Mouse (Mus musculus) neural tube, embryonic 11.5 days (tissue): ENCODE results near the gene Dnaja2. TPM values are rescaled to one million over a fixed set of nuclear protein-coding genes. Genes with fewer than 3 reads are reported as not detected.
A peak's percentile ranks its signal among the peaks of the same experiment; 100 is the strongest.

ENCODE experiments used
- ATAC-seq: fragments of 200-750 bp; cut with Nextera tagmentation; 2 replicates; pipeline ENCODE4 v1.8.0; 2017; ENCODE audit warnings: moderate number of reproducible peaks, mild to moderate bottlenecking, moderate TSS enrichment, moderate library complexity; ENCODE audit not compliant: insufficient read depth, low FRiP score, low TSS enrichment
- DNase-seq: peaks from one replicate; pipeline ENCODE4 v3.0.0-alpha.2; 2015; ENCODE audit warnings: low spot score
- H3K27ac ChIP-seq: fragments of 300-500 bp; sonication (generic); 2 replicates; pipeline ENCODE4 v1.5.1; 2014; ENCODE audit warnings: low read depth, mild to moderate bottlenecking, low read length
- H3K27me3 ChIP-seq: fragments of 300-500 bp; sonication (generic); 2 replicates; pipeline ENCODE4 v1.6.1; 2014; ENCODE audit warnings: mild to moderate bottlenecking, low read length, mixed read lengths; ENCODE audit not compliant: control insufficient read depth, insufficient read depth
- H3K36me3 ChIP-seq: fragments of 300-500 bp; sonication (generic); 2 replicates; pipeline ENCODE4 v1.6.1; 2014; ENCODE audit warnings: mild to moderate bottlenecking, low read length, moderate library complexity, mixed read lengths; ENCODE audit not compliant: control insufficient read depth, insufficient read depth
- H3K4me1 ChIP-seq: fragments of 300-500 bp; sonication (generic); 2 replicates; pipeline ENCODE4 v1.6.1; 2014; ENCODE audit warnings: low read length, mixed read lengths; ENCODE audit not compliant: control insufficient read depth, insufficient read depth
- H3K4me2 ChIP-seq: fragments of 300-500 bp; sonication (generic); 2 replicates; pipeline ENCODE4 v1.6.1; 2014; ENCODE audit warnings: low read depth, mild to moderate bottlenecking, moderate library complexity
- H3K4me3 ChIP-seq: fragments of 300-500 bp; sonication (generic); 2 replicates; pipeline ENCODE4 v1.5.1; 2014; ENCODE audit warnings: low read depth, low read length
- H3K9ac ChIP-seq: fragments of 300-500 bp; sonication (generic); 2 replicates; pipeline ENCODE4 v1.6.1; 2014; ENCODE audit warnings: mild to moderate bottlenecking, low read length
- H3K9me3 ChIP-seq: fragments of 300-500 bp; sonication (generic); 2 replicates; pipeline ENCODE4 v1.6.1; 2016; ENCODE audit warnings: low read length; ENCODE audit not compliant: control insufficient read depth
- WGBS: fragments of 180-500 bp; shearing (Covaris S2); extraction: QIAGEN DNeasy Blood & Tissue Kit; methylation state at CpG from one replicate; pipeline ENCODE4 v1.1.7; 2014; 5-methylcytosine and 5-hydroxymethylcytosine counted together
- polyA plus RNA-seq: library from polyadenylated mRNA; unstranded; fragments of >200 nt; fragmentation: Nextera tagmentation; extraction: Ambion mirVana; gene quantifications from 2 replicates; pipeline ENCODE4 v1.2.1, GENCODE M21; 2014

Dnaja2 gene
- polyA plus RNA-seq, 1 experiment from 2014 or later: 212 TPM

DNA sequence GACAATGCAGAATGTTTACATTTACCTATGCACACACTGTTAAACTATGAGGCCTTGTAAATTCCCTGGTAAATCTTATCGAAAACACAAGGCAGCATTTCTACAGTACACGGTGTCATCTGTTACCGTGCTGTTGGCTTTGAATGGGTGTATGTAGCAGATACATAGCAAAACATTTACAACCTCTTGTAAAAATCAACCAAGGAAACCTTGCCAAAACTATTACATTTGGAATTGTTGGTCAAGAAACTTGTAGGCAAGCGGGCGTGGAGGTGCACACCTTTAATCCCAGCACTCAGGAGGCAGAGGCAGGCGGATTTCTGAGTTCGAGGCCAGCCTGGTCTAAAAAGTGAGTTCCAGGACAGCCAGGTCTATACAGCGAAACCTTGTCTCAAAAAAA is 8.2 kb upstream of the Dnaja2 start:
- no peak for ATAC-seq
- 96% methylated on average over 8 of the region's 8 CpGs for WGBS

DNA sequence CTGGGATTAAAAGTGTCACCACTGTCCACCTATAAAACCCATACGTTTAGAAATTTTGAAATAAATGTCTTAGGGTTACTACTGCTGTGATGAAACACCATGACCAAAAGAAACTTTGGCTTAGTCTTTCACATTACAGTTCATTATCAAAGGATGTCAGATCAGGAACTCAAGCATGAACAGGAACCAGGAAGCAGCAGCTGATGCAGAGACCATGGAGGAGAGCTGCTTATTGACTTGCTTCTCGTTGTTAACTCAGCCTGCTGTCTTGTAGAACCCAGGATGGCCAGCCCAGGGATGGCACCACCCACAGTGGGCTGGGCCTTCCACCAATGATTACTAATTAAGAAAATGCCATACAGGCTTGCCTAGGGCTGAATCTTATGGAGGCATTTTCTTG is 4.8 kb upstream of the Dnaja2 start:
- H3K27me3 ChIP-seq: no peaks in the 10 kb centered on the region
- 0 out of 2 replicates have a peak, but pooled peaks cover 3% of the 10 kb centered on the region for H3K4me1 ChIP-seq
- DNase-seq (no peak), ATAC-seq (no peak)
- no peak overlapping the region for H3K4me2 ChIP-seq
- no peaks in the 10 kb centered on the region for H3K36me3 ChIP-seq
- no peak overlapping the region for H3K9ac ChIP-seq
- no peak overlapping the region for H3K27ac ChIP-seq
- 83% methylated on average over 2 of the region's 2 CpGs for WGBS
- no peaks in the 10 kb centered on the region for H3K9me3 ChIP-seq
- no peak overlapping the region for H3K4me3 ChIP-seq

More for the DNA sequence above, 8.2 kb upstream of the Dnaja2 start:
- no peak for DNase-seq
- no peaks in the 10 kb centered on the region for H3K4me1 ChIP-seq
- no peaks in the 10 kb centered on the region for H3K27me3 ChIP-seq
- H3K36me3 ChIP-seq: no peaks in the 10 kb centered on the region
- no peak overlapping the region for H3K4me2 ChIP-seq
- no peaks in the 10 kb centered on the region for H3K9me3 ChIP-seq
- no peak overlapping the region for H3K4me3 ChIP-seq
- H3K9ac ChIP-seq: no peak overlapping the region
- H3K27ac ChIP-seq: no peak overlapping the region

DNA sequence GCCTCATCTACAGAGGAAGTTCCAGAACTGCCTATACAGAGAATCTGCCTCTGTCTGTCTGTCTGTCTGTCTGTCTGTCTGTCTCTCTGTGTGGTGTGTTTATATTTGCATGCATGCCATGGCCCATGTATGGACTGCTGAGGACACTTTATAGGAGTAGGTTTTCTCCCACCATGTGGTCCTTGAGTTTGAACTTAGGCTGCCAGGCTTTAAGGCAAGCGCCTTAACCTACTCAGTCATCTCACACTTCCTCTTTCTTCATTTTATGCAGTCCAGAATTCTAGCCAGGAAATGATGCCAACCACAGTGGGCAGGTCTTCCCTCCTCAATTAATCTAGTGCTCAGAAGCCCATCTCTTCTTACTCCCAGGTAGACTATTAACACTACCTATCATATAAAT is 4.1 kb upstream of the Dnaja2 start:
- no peak for ATAC-seq
- 97% methylated on average over 1 of the region's 1 CpGs for WGBS
- no peak for DNase-seq
- Histone ChIP-seq H3K4me1 (0 out of 2 replicates have a peak, but pooled peaks cover 3% of the 10 kb centered on the region), H3K9me3 (no peaks in the 10 kb centered on the region), H3K27ac (no peak overlapping the region), H3K4me3 (no peak overlapping the region), H3K9ac (no peak overlapping the region), H3K4me2 (no peak overlapping the region), H3K27me3 (no peaks in the 10 kb centered on the region), H3K36me3 (no peaks in the 10 kb centered on the region)

DNA sequence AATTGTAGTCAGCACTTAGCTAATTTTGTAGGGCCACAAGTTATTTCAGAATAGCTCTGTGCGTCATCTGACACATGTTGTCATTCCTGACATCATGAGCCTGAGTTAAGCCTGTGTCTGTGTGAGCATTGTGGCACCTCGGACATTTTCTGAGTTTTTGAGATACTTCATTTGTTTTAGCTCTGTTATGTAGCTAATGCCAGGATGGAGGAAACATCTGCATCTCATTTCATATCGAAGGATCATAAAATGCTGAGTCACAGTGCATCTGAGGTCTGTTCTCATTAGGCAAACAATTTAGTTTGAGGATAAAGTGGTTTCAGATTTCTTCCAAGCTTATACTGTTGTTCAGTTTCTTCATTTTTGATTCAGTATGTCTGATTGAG is 2.5 kb upstream of the Dnaja2 start:
- Histone ChIP-seq H3K36me3 (no peaks in the 10 kb centered on the region), H3K9me3 (no peaks in the 10 kb centered on the region), H3K27ac (no peak overlapping the region), H3K4me1 (0 out of 2 replicates have a peak, but pooled peaks cover 3% of the 10 kb centered on the region), H3K4me2 (no peak overlapping the region), H3K9ac (no peak overlapping the region), H3K4me3 (no peak overlapping the region), H3K27me3 (no peaks in the 10 kb centered on the region)
- DNase-seq (no peak), ATAC-seq (no peak)
- WGBS: 86% methylated on average over 3 of the region's 3 CpGs

DNA sequence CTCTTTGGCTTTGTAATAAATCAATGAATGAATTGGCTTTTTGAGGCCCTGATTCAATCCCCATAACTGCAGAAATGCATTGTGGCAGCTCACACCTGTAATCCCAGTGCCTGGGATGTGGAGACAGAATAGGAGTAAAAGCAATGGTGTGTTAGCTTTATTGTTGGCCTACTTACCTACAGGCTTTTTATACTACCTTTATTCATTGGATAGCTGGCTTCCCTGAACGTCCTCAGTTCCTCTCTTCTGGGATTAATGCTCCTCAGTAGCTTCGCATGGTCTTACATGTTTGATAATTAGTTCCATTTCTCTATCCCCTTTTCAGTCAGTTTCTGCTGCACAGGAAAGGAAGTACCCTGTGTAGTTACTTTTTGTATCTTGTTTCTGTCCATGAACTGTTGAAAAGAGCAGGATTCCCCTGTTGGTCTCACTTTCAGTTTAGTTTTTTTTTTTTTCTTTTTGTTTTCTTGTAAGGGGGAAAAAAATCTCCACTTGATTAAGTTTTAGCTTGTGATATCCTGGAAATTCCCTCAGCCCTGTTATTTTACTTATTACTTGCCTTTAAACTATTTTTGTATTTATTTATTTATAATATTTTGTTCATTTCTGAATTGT is 1.9 kb upstream of the Dnaja2 start:
- ATAC-seq (no peak), DNase-seq (no peak)
- H3K4me2 ChIP-seq: no peak overlapping the region
- H3K9me3 ChIP-seq: no peaks in the 10 kb centered on the region
- H3K27me3 ChIP-seq: no peaks in the 10 kb centered on the region
- no peaks in the 10 kb centered on the region; the same call in 1 of the 2 replicates for H3K36me3 ChIP-seq
- H3K27ac ChIP-seq: no peak overlapping the region
- 0 out of 2 replicates have a peak, but pooled peaks cover 3% of the 10 kb centered on the region for H3K4me1 ChIP-seq
- H3K9ac ChIP-seq: no peak overlapping the region
- H3K4me3 ChIP-seq: no peak overlapping the region
- 84% methylated on average over 2 of the region's 2 CpGs for WGBS

DNA sequence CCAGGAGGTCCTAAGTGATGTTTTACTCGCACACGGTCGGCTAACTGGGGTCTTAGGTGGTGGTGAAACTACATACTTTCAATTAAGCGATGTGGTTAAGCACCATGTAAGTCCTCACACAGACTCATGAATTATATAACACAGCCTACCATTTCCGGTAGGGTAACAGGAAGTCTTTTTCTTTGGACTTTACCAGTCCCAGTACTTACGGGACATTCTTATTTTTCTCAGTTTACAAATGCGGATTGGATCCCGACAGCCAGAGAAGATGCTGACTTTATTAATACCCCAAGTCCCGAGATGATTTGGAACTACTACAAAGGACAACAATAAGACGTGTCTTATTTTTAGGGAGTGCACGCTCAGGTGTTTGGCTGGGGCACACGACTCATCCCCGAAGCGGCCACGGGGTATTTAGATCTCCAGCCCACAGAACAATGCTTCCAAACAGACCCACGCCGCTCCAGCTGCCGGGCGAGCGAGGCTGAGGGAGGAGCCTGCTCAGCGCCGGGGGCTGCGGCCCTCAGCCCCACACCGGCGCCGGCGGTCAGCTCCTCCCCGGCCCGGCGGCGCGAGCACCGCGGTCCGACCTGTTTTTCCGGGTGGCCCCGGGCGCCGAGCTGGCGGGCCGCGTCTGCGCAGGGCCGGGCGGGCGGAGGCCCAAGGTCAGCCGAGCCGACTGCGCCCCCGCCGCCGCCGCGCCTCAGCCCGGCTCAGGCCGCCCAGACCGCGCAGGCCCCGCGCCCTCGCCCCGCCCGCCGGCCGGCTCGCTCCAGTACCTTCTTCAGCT is 558 bp downstream of the Dnaja2 start:
- no peaks in the 10 kb centered on the region for H3K27me3 ChIP-seq
- H3K4me1 ChIP-seq: 0 out of 2 replicates have a peak, but pooled peaks cover 3% of the 10 kb centered on the region
- H3K4me2 ChIP-seq: peak overlapping the region; percentile 87
- no peaks in the 10 kb centered on the region for H3K9me3 ChIP-seq
- no peaks in the 10 kb centered on the region; the same call in none of the 2 replicates for H3K36me3 ChIP-seq
- peak overlapping the region; percentile 83 for H3K27ac ChIP-seq
- DNase-seq (peak; percentile 23), ATAC-seq (peak; percentile 86)
- under 1% methylated on average over 60 of the region's 66 CpGs for WGBS
- H3K4me3 ChIP-seq: peak overlapping the region; percentile 95
- H3K9ac ChIP-seq: peak overlapping the region; percentile 91

GRCm38 (mm10) chr8:85551934-85552333 is 3.2 kb downstream of the Dnaja2 start:
- ATAC-seq: no peak

GRCm38 (mm10) chr8:85536332-85536731 is 18.8 kb downstream of the Dnaja2 start:
- no peak overlapping the region for H3K27ac ChIP-seq
- 100% methylated on average over 2 of the region's 2 CpGs for WGBS
- no peak for DNase-seq
- no peaks in the 10 kb centered on the region for H3K4me1 ChIP-seq
- H3K27me3 ChIP-seq: no peaks in the 10 kb centered on the region
- no peak overlapping the region for H3K4me2 ChIP-seq
- ATAC-seq: no peak
- no peak overlapping the region for H3K4me3 ChIP-seq
- peaks cover 4% of the 10 kb centered on the region; the same call in 1 of the 2 replicates for H3K36me3 ChIP-seq
- no peak overlapping the region for H3K9ac ChIP-seq
- H3K9me3 ChIP-seq: no peaks in the 10 kb centered on the region

More at GRCm38 (mm10) chr8:85551934-85552333, 3.2 kb downstream of the Dnaja2 start:
- Histone ChIP-seq H3K36me3 (peaks cover 9% of the 10 kb centered on the region), H3K27ac (no peak overlapping the region), H3K4me1 (0 out of 2 replicates have a peak, but pooled peaks cover 3% of the 10 kb centered on the region), H3K4me3 (no peak overlapping the region), H3K9ac (no peak overlapping the region), H3K9me3 (no peaks in the 10 kb centered on the region), H3K27me3 (no peaks in the 10 kb centered on the region), H3K4me2 (no peak overlapping the region)
- 94% methylated on average over 1 of the region's 1 CpGs for whole genome bisulfite sequencing
- no peak for DNase-seq
